Mouse (Mus musculus) thymus, postnatal 4 days (tissue): ENCODE data around the gene Dolpp1.
"Not testable (repeated sequence)": the region's sequence is repeated elsewhere in the genome, so short reads cannot be mapped to it uniquely, and the experiment has no call there.

ENCODE experiments used
- DNase-seq: peaks from one replicate; pipeline ENCODE4 v3.0.0; 2021

Gene Dolpp1

GRCm38 (mm10) chr2:30413038-30413973 lies 21.3 kb downstream of the Dolpp1 start:
- peak; percentile 40 for DNase-seq

GRCm38 (mm10) chr2:30414101-30414500 lies 22.0 kb downstream of the Dolpp1 start:
- no peak for DNase-seq

GRCm38 (mm10) chr2:30414681-30415080 lies 22.6 kb downstream of the Dolpp1 start:
- DNase-seq, result no peak

- DNase-seq, result peak; percentile 76
Observed at GRCm38 (mm10) chr2:30415157-30415935, 23.3 kb downstream of the Dolpp1 start, which contains the start of gene Crat. Crat (minus strand) TSS chr2:30415813.

- DNase-seq, result peak; percentile 97
Observed at GRCm38 (mm10) chr2:30415936-30416648, 24.0 kb downstream of the Dolpp1 start, which contains the start of gene Ptpa. Ptpa (plus strand) TSS chr2:30416039.

GRCm38 (mm10) chr2:30416649-30416965 lies 24.6 kb downstream of the Dolpp1 start:
- no peak for DNase-seq

GRCm38 (mm10) chr2:30417154-30417553 lies 25.1 kb downstream of the Dolpp1 start:
- DNase-seq, result not testable (repeated sequence)

GRCm38 (mm10) chr2:30417595-30418165 lies 25.6 kb downstream of the Dolpp1 start:
- DNase-seq, result no peak

GRCm38 (mm10) chr2:30418259-30418658 lies 26.2 kb downstream of the Dolpp1 start:
- DNase-seq, result no peak

GRCm38 (mm10) chr2:30419112-30419511 lies 27.1 kb downstream of the Dolpp1 start:
- DNase-seq, result no peak

- DNase-seq, result no peak
Observed at GRCm38 (mm10) chr2:30421432-30421831, 29.4 kb downstream of the Dolpp1 start.

GRCm38 (mm10) chr2:30429156-30429555 lies 37.1 kb downstream of the Dolpp1 start:
- no peak for DNase-seq

- DNase-seq, result peak; percentile 77
Observed at GRCm38 (mm10) chr2:30435326-30436155, 43.5 kb downstream of the Dolpp1 start.

- no peak for DNase-seq
Observed at GRCm38 (mm10) chr2:30436156-30436545, 44.1 kb downstream of the Dolpp1 start.

- no peak for DNase-seq
Observed at GRCm38 (mm10) chr2:30436809-30437208, 44.8 kb downstream of the Dolpp1 start.

- no peak for DNase-seq
Observed at GRCm38 (mm10) chr2:30437791-30438190, 45.7 kb downstream of the Dolpp1 start.

GRCm38 (mm10) chr2:30439631-30440030 lies 47.6 kb downstream of the Dolpp1 start:
- no peak for DNase-seq

- DNase-seq, result no peak
Observed at GRCm38 (mm10) chr2:30440211-30440700, 48.2 kb downstream of the Dolpp1 start.

GRCm38 (mm10) chr2:30440701-30441517 lies 48.9 kb downstream of the Dolpp1 start:
- DNase-seq, result peak; percentile 69
